Mouse (Mus musculus) liver, embryonic 16.5 days (tissue): ENCODE measurements around the gene Acadvl. TPM values are rescaled to one million over a fixed set of nuclear protein-coding genes. Genes with fewer than 3 reads are reported as not detected.

Experiments
- ATAC-seq: fragments of 200-750 bp; cut with Nextera tagmentation; 2 replicates; pipeline ENCODE4 v1.8.0; 2017; ENCODE audit warnings: low read depth, mild to moderate bottlenecking, moderate number of reproducible peaks, moderate library complexity
- H3K27ac ChIP-seq: fragments of 300-500 bp; sonication (generic); 2 replicates; pipeline ENCODE4 v1.5.1; 2014; ENCODE audit warnings: mild to moderate bottlenecking, low read length
- H3K27me3 ChIP-seq: fragments of 300-500 bp; sonication (generic); 2 replicates; pipeline ENCODE4 v1.6.1; 2014; ENCODE audit warnings: low read depth, low read length, mixed read lengths; ENCODE audit not compliant: control insufficient read depth, insufficient read depth
- H3K36me3 ChIP-seq: fragments of 300-500 bp; sonication (generic); 2 replicates; pipeline ENCODE4 v1.6.1; 2014; ENCODE audit warnings: mild to moderate bottlenecking; ENCODE audit not compliant: control insufficient read depth, insufficient read depth
- H3K4me1 ChIP-seq: fragments of 300-500 bp; sonication (generic); 2 replicates; pipeline ENCODE4 v1.6.1; 2014; ENCODE audit warnings: low read depth, low read length, mixed read lengths; ENCODE audit not compliant: control insufficient read depth
- H3K4me2 ChIP-seq: fragments of 300-500 bp; sonication (generic); 2 replicates; pipeline ENCODE4 v1.6.1; 2014; ENCODE audit warnings: low read depth, low read length, mixed read lengths
- H3K4me3 ChIP-seq: fragments of 300-500 bp; sonication (generic); 2 replicates; pipeline ENCODE4 v1.5.1; 2014; ENCODE audit warnings: low read depth, mild to moderate bottlenecking, low read length
- H3K9ac ChIP-seq: fragments of 300-500 bp; sonication (generic); 2 replicates; pipeline ENCODE4 v1.6.1; 2014; ENCODE audit warnings: low read depth, low read length
- H3K9me3 ChIP-seq: fragments of 300-500 bp; sonication (generic); replicated peaks from 2 replicates; pipeline ENCODE4 v1.6.1; 2016; ENCODE audit warnings: low read length; ENCODE audit not compliant: control insufficient read depth
- WGBS: fragments of 180-500 bp; shearing (Covaris S2); extraction: QIAGEN DNeasy Blood & Tissue Kit; methylation state at CpG from one replicate; pipeline ENCODE4 v1.1.7; 2014; ENCODE audit not compliant: insufficient replicate concordance; 5-methylcytosine and 5-hydroxymethylcytosine counted together
- microRNA counts: library from miRNA; unstranded; fragments of <30 nt; microRNA quantifications from one replicate; lab custom pipeline; 2016
- microRNA-seq: library from miRNA; unstranded; fragments of <30 nt; microRNA quantifications from one replicate; pipeline ENCODE4, GENCODE M21; 2016
- polyA plus RNA-seq: library from polyadenylated mRNA; unstranded; fragments of >200 nt; fragmentation: Nextera tagmentation; extraction: Ambion mirVana; gene quantifications from 2 replicates; pipeline ENCODE4 v1.2.1, GENCODE M21; 2015

Gene Acadvl
- polyA plus RNA-seq, 1 experiment from 2014 or later = 138 TPM

GRCm38 (mm10) chr11:69966006-69966859, 49.0 kb downstream of the Acadvl start:
- Histone ChIP-seq H3K36me3 (peaks cover 4% of the 10 kb centered on the region; the same call in 1 of the 2 replicates), H3K4me1 (peaks cover 14% of the 10 kb centered on the region), H3K9ac (no peak overlapping the region), H3K4me2 (peak overlapping the region; percentile 59), H3K4me3 (peak overlapping the region; percentile 44), H3K27ac (no peak overlapping the region), H3K27me3 (peaks cover 62% of the 10 kb centered on the region), H3K9me3 (no peaks in the 10 kb centered on the region)
- 1% methylated on average over 58 of the region's 59 CpGs for WGBS
- ATAC-seq = peak; percentile 64

- H3K27ac ChIP-seq = no peak overlapping the region
Measured at GRCm38 (mm10) chr11:69965271-69966005, 49.8 kb downstream of the Acadvl start.

GRCm38 (mm10) chr11:69964650-69965270, 50.5 kb downstream of the Acadvl start, which contains the start of gene Cldn7:
Gene Cldn7, plus strand, starts transcription at chr11:69964779.
- peak within 1 kb of the TSS; percentile 41 for H3K4me2 ChIP-seq
- no peak within 1 kb of the TSS for H3K27ac ChIP-seq
- H3K4me1 ChIP-seq = peaks cover 14% of the 10 kb centered on the region
- peak within 1 kb of the TSS; percentile 34; the same call in 1 of the 2 replicates for H3K4me3 ChIP-seq
- peaks cover 4% of the 10 kb centered on the region; the same call in 1 of the 2 replicates for H3K36me3 ChIP-seq
- H3K9ac ChIP-seq = no peak within 1 kb of the TSS
- no peak for ATAC-seq
- peaks cover 62% of the 10 kb centered on the region for H3K27me3 ChIP-seq
- H3K9me3 ChIP-seq = no peaks in the 10 kb centered on the region
- WGBS = 10% methylated on average over 24 of the region's 24 CpGs

More at GRCm38 (mm10) chr11:69965271-69966005, 49.8 kb downstream of the Acadvl start:
- peaks cover 62% of the 10 kb centered on the region for H3K27me3 ChIP-seq
- no peaks in the 10 kb centered on the region for H3K9me3 ChIP-seq
- WGBS = 4% methylated on average over 47 of the region's 49 CpGs
- H3K36me3 ChIP-seq = peaks cover 4% of the 10 kb centered on the region; the same call in 1 of the 2 replicates
- H3K4me1 ChIP-seq = peaks cover 14% of the 10 kb centered on the region
- no peak for ATAC-seq
- peak overlapping the region; percentile 41 for H3K4me2 ChIP-seq
- H3K4me3 ChIP-seq = peak overlapping the region; percentile 34
- H3K9ac ChIP-seq = no peak overlapping the region

- ATAC-seq = no peak
- Histone ChIP-seq H3K4me3 (no peak overlapping the region), H3K4me1 (peaks cover 13% of the 10 kb centered on the region), H3K27ac (no peak overlapping the region), H3K9ac (no peak overlapping the region), H3K9me3 (no peaks in the 10 kb centered on the region), H3K4me2 (no peak overlapping the region), H3K27me3 (peaks cover 54% of the 10 kb centered on the region), H3K36me3 (no peaks in the 10 kb centered on the region)
- 7% methylated on average over 5 of the region's 5 CpGs for WGBS
Measured at GRCm38 (mm10) chr11:69961841-69962240, 53.4 kb downstream of the Acadvl start.

- H3K4me1 ChIP-seq = peaks cover 4% of the 10 kb centered on the region
- no peak overlapping the region for H3K4me2 ChIP-seq
- peaks cover 41% of the 10 kb centered on the region for H3K27me3 ChIP-seq
- no peak overlapping the region for H3K27ac ChIP-seq
- no peaks in the 10 kb centered on the region for H3K36me3 ChIP-seq
- WGBS = 33% methylated on average over 5 of the region's 5 CpGs
- no peak overlapping the region for H3K9ac ChIP-seq
- H3K9me3 ChIP-seq = no peaks in the 10 kb centered on the region
- H3K4me3 ChIP-seq = no peak overlapping the region
- no peak for ATAC-seq
Measured at GRCm38 (mm10) chr11:69960616-69961015, 54.6 kb downstream of the Acadvl start.

MicroRNAs within 50 kb of the gene (microRNA counts, 519-probe panel; counts per million panel counts)
- 60.7 counts per million for microRNA mmu-miR-324-3p (lab: Ali Mortazavi, UCI)
- microRNA mmu-miR-324-5p (lab: Ali Mortazavi, UCI) = 2,146 counts per million, percentile 33 among the panel's probes with 10 or more counts

Small RNAs within 50 kb of the gene (microRNA-seq; reads per million reads assigned to microRNA genes)
- gene Gm44349 = not detected
- 1,897 reads per million, percentile 81 among the genes with 10 or more reads in this experiment for gene Mir324

Other genes starting within 250 kb of the Acadvl start
- 0.61 and 0.81 TPM in 2 replicates for gene Zbtb4, start 249.5 kb downstream of the Acadvl start, polyA plus RNA-seq
- gene Chrnb1, start 219.5 kb downstream of the Acadvl start, polyA plus RNA-seq = 0.61 and 0.96 TPM in 2 replicates
- 0.19 and 0.21 TPM in 2 replicates for gene Fgf11, start 213.6 kb downstream of the Acadvl start, polyA plus RNA-seq
- 0.62 and 1.0 TPM in 2 replicates for gene Tmem102, start 209.8 kb downstream of the Acadvl start, polyA plus RNA-seq
- gene Gm39566, start 200.1 kb downstream of the Acadvl start, polyA plus RNA-seq = not detected in 2 replicates
- not detected in 2 replicates for gene Spem2, start 196.9 kb downstream of the Acadvl start, polyA plus RNA-seq
- not detected in 2 replicates for gene Spem1, start 193.2 kb downstream of the Acadvl start, polyA plus RNA-seq
- 0.66 and 0.83 TPM in 2 replicates for gene Nlgn2, start 177.6 kb downstream of the Acadvl start, polyA plus RNA-seq
- gene Tmem256, start 176.9 kb downstream of the Acadvl start, polyA plus RNA-seq = 404 and 413 TPM in 2 replicates
- 22.0 and 27.8 TPM in 2 replicates for gene Plscr3, start 169.0 kb downstream of the Acadvl start, polyA plus RNA-seq
- 0.74 and 0.96 TPM in 2 replicates for gene Tnk1, start 156.7 kb downstream of the Acadvl start, polyA plus RNA-seq
- gene Tmem95, start 137.4 kb downstream of the Acadvl start, polyA plus RNA-seq = not detected in 2 replicates
- gene Kctd11, start 134.0 kb downstream of the Acadvl start, polyA plus RNA-seq = 1.3 and 1.4 TPM in 2 replicates
- gene Acap1, start 119.9 kb downstream of the Acadvl start, polyA plus RNA-seq = 6.5 and 6.8 TPM in 2 replicates
- gene 2810408A11Rik, start 114.4 kb downstream of the Acadvl start, polyA plus RNA-seq = 0.46 and 0.76 TPM in 2 replicates
- gene Neurl4, start 114.3 kb downstream of the Acadvl start, polyA plus RNA-seq = 2.2 and 2.6 TPM in 2 replicates
- 81.1 and 83.1 TPM in 2 replicates for gene Gps2, start 101.5 kb downstream of the Acadvl start, polyA plus RNA-seq
- 1,065 and 1,134 TPM in 2 replicates for gene Eif5a, start 93.5 kb downstream of the Acadvl start, polyA plus RNA-seq
- gene Ybx2, start 79.6 kb downstream of the Acadvl start, polyA plus RNA-seq = 0.18 TPM in 1 of 2 replicates, not detected in the other
- gene Slc2a4, start 67.2 kb downstream of the Acadvl start, polyA plus RNA-seq = 18.4 and 22.6 TPM in 2 replicates
- 5.4 and 11.7 TPM in 2 replicates for gene Cldn7, start 50.6 kb downstream of the Acadvl start, polyA plus RNA-seq
- gene Ctdnep1, start 34.3 kb downstream of the Acadvl start, polyA plus RNA-seq = 7.1 and 7.3 TPM in 2 replicates
- 55.1 and 57.2 TPM in 2 replicates for gene Elp5, start 32.9 kb downstream of the Acadvl start, polyA plus RNA-seq
- gene Gabarap, start 24.3 kb downstream of the Acadvl start, polyA plus RNA-seq = 255 and 280 TPM in 2 replicates
- gene Phf23, start 19.6 kb downstream of the Acadvl start, polyA plus RNA-seq = 17.5 and 18.2 TPM in 2 replicates
- gene Dvl2, start 14.8 kb downstream of the Acadvl start, polyA plus RNA-seq = 4.4 and 5.1 TPM in 2 replicates
- 0.40 and 0.53 TPM in 2 replicates for gene Dlg4, start 1.5 kb upstream of the Acadvl start, polyA plus RNA-seq
- gene Asgr1, start 38.7 kb upstream of the Acadvl start, polyA plus RNA-seq = 5.0 and 6.0 TPM in 2 replicates
- 12.9 and 13.1 TPM in 2 replicates for gene Asgr2, start 77.2 kb upstream of the Acadvl start, polyA plus RNA-seq
- gene Mgl2, start 114.9 kb upstream of the Acadvl start, polyA plus RNA-seq = 2.5 and 3.0 TPM in 2 replicates
- 0.63 and 0.64 TPM in 2 replicates for gene Clec10a, start 140.8 kb upstream of the Acadvl start, polyA plus RNA-seq
- gene Slc16a11, start 197.3 kb upstream of the Acadvl start, polyA plus RNA-seq = 1.1 and 1.3 TPM in 2 replicates
- 2.6 and 4.3 TPM in 2 replicates for gene Slc16a13, start 205.7 kb upstream of the Acadvl start, polyA plus RNA-seq
- gene Bcl6b, start 214.4 kb upstream of the Acadvl start, polyA plus RNA-seq = 2.1 and 2.3 TPM in 2 replicates
- gene 0610010K14Rik, start 222.5 kb upstream of the Acadvl start, polyA plus RNA-seq = 53.9 and 54.5 TPM in 2 replicates
- gene Gm21988, start 224.4 kb upstream of the Acadvl start, polyA plus RNA-seq = 3.4 and 4.3 TPM in 2 replicates
- gene Rnasek, start 224.4 kb upstream of the Acadvl start, polyA plus RNA-seq = 146 and 159 TPM in 2 replicates
- gene Alox12, start 239.9 kb upstream of the Acadvl start, polyA plus RNA-seq = 13.0 and 14.8 TPM in 2 replicates